Mouse (Mus musculus) left cerebral cortex, adult 18-20 months (tissue): ENCODE results near the gene Hectd3. TPM values are rescaled to one million over a fixed set of nuclear protein-coding genes. Genes with fewer than 3 reads are reported as not detected.
A peak's percentile ranks its signal among the peaks of the same experiment; 100 is the strongest.

Experiments
- DNase-seq, 2 experiments: peaks; one replicate each; pipeline ENCODE4 v3.0.0; 2021 to 2022; ENCODE audit warnings: low spot score in 2 of 2, mixed read lengths in 1 of 2
- total RNA-seq, 2 experiments: library from RNA; stranded (reverse); gene quantifications; 2 replicates each; pipeline ENCODE4 v1.2.3; 2021

The Hectd3 gene
- total RNA-seq, 2 experiments from 2014 or later = 39.4 to 46.0 TPM

GRCm38 (mm10) chr4:117014901-117015415 is 19.8 kb downstream of the Hectd3 start:
- no peak for DNase-seq

GRCm38 (mm10) chr4:117017738-117018137 is 22.6 kb downstream of the Hectd3 start:
- no peak for DNase-seq

- DNase-seq = no peak
Measured at GRCm38 (mm10) chr4:117018327-117018726, 23.2 kb downstream of the Hectd3 start.

GRCm38 (mm10) chr4:117019206-117020134 is 24.4 kb downstream of the Hectd3 start, which contains the start of gene Eif2b3:
Gene Eif2b3 (plus strand): TSS chr4:117019402.
- peak; percentile 91 to 95 for DNase-seq

- DNase-seq = no peak
Measured at GRCm38 (mm10) chr4:117023469-117023868, 28.4 kb downstream of the Hectd3 start.

GRCm38 (mm10) chr4:117031105-117031504 is 36.0 kb downstream of the Hectd3 start:
- DNase-seq = no peak

- peak; percentile 13 to 28 for DNase-seq
Measured at GRCm38 (mm10) chr4:117039925-117040687, 45.0 kb downstream of the Hectd3 start.

- DNase-seq = no peak
Measured at GRCm38 (mm10) chr4:117040791-117041190, 45.7 kb downstream of the Hectd3 start.

- no peak for DNase-seq
Measured at GRCm38 (mm10) chr4:117041283-117041721, 46.2 kb downstream of the Hectd3 start.

GRCm38 (mm10) chr4:117048836-117049235 is 53.7 kb downstream of the Hectd3 start:
- no peak for DNase-seq

GRCm38 (mm10) chr4:117049485-117049884 is 54.4 kb downstream of the Hectd3 start:
- no peak for DNase-seq

GRCm38 (mm10) chr4:117052626-117053025 is 57.5 kb downstream of the Hectd3 start:
- no peak for DNase-seq

GRCm38 (mm10) chr4:117053956-117054355 is 58.8 kb downstream of the Hectd3 start:
- DNase-seq = no peak

Other genes starting within 250 kb of the Hectd3 start
- gene Toe1, start 187.7 kb upstream of the Hectd3 start, total RNA-seq = 10 to 100 TPM; 12.5 to 15.1 TPM
- 1 to 10 TPM; 2.0 to 3.3 TPM for gene Mutyh, start 187.6 kb upstream of the Hectd3 start, total RNA-seq
- 1 to 10 TPM; 1.5 to 1.6 TPM for gene Hpdl, start 173.6 kb upstream of the Hectd3 start, total RNA-seq
- 10 to 100 TPM in 1 of 2 experiments, 1 to 10 TPM in 1; 9.6 to 10.9 TPM for gene Zswim5, start 117.9 kb upstream of the Hectd3 start, total RNA-seq
- 10 to 100 TPM; 63.7 to 68.4 TPM for gene Urod, start 904 bp upstream of the Hectd3 start, total RNA-seq
- gene Eif2b3, start 24.1 kb downstream of the Hectd3 start, total RNA-seq = 10 to 100 TPM; 18.8 to 20.6 TPM
- gene Ptch2, start 100.8 kb downstream of the Hectd3 start, total RNA-seq = 1 to 10 TPM; 1.1 to 2.0 TPM
- gene Btbd19, start 130.4 kb downstream of the Hectd3 start, total RNA-seq = 10 to 100 TPM; 13.1 to 14.2 TPM
- gene Tctex1d4, start 131.5 kb downstream of the Hectd3 start, total RNA-seq = under 1 TPM in 1 of 2 experiments, not detected in 1; 0.77 TPM
- 10 to 100 TPM; 16.9 to 17.3 TPM for gene Plk3, start 138.6 kb downstream of the Hectd3 start, total RNA-seq
- gene Rps8, start 160.9 kb downstream of the Hectd3 start, total RNA-seq = 100 to 1,000 TPM; 585 to 613 TPM
- gene Kif2c, start 187.3 kb downstream of the Hectd3 start, total RNA-seq = under 1 TPM in 1 of 2 experiments, not detected in 1; 0.16 TPM